Mouse (Mus musculus) retina, embryonic 14.5 days (tissue): ENCODE data around the gene Fgd2.

Experiments
- DNase-seq: peaks from one replicate; pipeline ENCODE4 v3.0.0-alpha.2; 2015; ENCODE audit warnings: low spot score

Gene Fgd2

GRCm38 (mm10) chr17:29422912-29423504, 62.3 kb downstream of the Fgd2 start:
- no peak for DNase-seq

- no peak for DNase-seq
Measured at GRCm38 (mm10) chr17:29423991-29424390, 63.3 kb downstream of the Fgd2 start.

- no peak for DNase-seq
Measured at GRCm38 (mm10) chr17:29425345-29425744, 64.6 kb downstream of the Fgd2 start.

- DNase-seq: no peak
Measured at GRCm38 (mm10) chr17:29428213-29428612, 67.5 kb downstream of the Fgd2 start.

GRCm38 (mm10) chr17:29428826-29429225, 68.1 kb downstream of the Fgd2 start:
- DNase-seq: no peak
